Mouse (Mus musculus) E14TG2a.4 (cell line): Measurements from ENCODE around the gene Ssmem1.

Source experiments
- CTCF ChIP-seq: conservative IDR thresholded peaks from 2 replicates; pipeline ENCODE4 v1.5.1; 2014; ENCODE audit warnings: low read length
- NANOG ChIP-seq: IDR thresholded peaks from 2 replicates; pipeline ENCODE4 v1.6.1; 2014; ENCODE audit warnings: borderline replicate concordance, low read length, mixed read lengths
- POU5F1 ChIP-seq: IDR thresholded peaks from 2 replicates; pipeline ENCODE4 v1.6.1; 2014; ENCODE audit warnings: low read length, borderline replicate concordance

- TF ChIP-seq CTCF: no peak
- no peak for TF ChIP-seq POU5F1
- no peak for TF ChIP-seq NANOG
Observed at GRCm38 (mm10) chr6:30569331-30569730, 59.7 kb downstream of the Ssmem1 start.
